In genomic region chr1:36814271-36814903, GRCm38 (mm10) we compare ENCODE assay signal across 29 mouse cellular contexts. TPM values are rescaled to one million over a fixed set of nuclear protein-coding genes. Genes with fewer than 3 reads are reported as not detected.
DNase-seq lines count a peak whose midpoint lies in the region; ATAC-seq and TF ChIP-seq lines count a peak whose summit lies in the region.
"Had no signal": no experiment of that assay in that cellular context is flagged by ENCODE, and none has a peak within 500 bp of the region (broad histone marks: within the 10 kb centered on the region; RNA-seq: fewer than 3 reads in every experiment).

No protein-coding gene starts in this region.

- no peak for DNase-seq in forebrain, embryonic 10.5 days (ENCODE audit: extremely low spot score, low spot score)
- no peak for DNase-seq in liver
- DNase-seq in cerebellum, adult 9-10 months = no peak
- DNase-seq: adrenal gland, postnatal 25 days; cerebellum, adult 18-20 months; kidney, postnatal 4 days; right cerebral cortex, postnatal 4 days; thymus, postnatal 14 days had no signal

- H3K27me3 ChIP-seq in forebrain, embryonic 16.5 days (replicated peaks; ENCODE audit: control insufficient read depth, insufficient read depth, low read length) = no peaks in the 10 kb centered on the region
- H3K27me3 ChIP-seq in forebrain, embryonic 10.5 days (ENCODE audit: poor library complexity, severe bottlenecking) = no peaks in the 10 kb centered on the region
- H3K27me3 ChIP-seq in intestine, postnatal 0 days (replicated peaks; ENCODE audit: control insufficient read depth, insufficient read depth, low read length) = no peaks in the 10 kb centered on the region
- H3K27me3 ChIP-seq in intestine, embryonic 16.5 days (replicated peaks; ENCODE audit: control insufficient read depth, insufficient read depth, low read length) = no peaks in the 10 kb centered on the region
- no peaks in the 10 kb centered on the region for H3K27me3 ChIP-seq in liver, embryonic 15.5 days
- H3K27me3 ChIP-seq: CH12.LX; embryonic facial prominence, embryonic 15.5 days; heart, embryonic 12.5 days; hindbrain, embryonic 15.5 days; limb, embryonic 12.5 days; lung, embryonic 15.5 days; midbrain, embryonic 12.5 days; neural tube, embryonic 13.5 days; Patski had no signal

- TF ChIP-seq CTCF in intestine, postnatal 0 days (IDR thresholded peaks at IDR 0.05; ENCODE audit: low read depth) = no peak
- TF ChIP-seq CTCF in bone marrow macrophage, adult 2 months (IDR thresholded peaks at IDR 0.05; ENCODE audit: low read depth, low read length) = no peak

- H3K4me3 ChIP-seq in forebrain, embryonic 16.5 days (replicated peaks; ENCODE audit: low read length) = no peak overlapping the region
- no peak overlapping the region for H3K4me3 ChIP-seq in forebrain, embryonic 10.5 days
- no peak overlapping the region for H3K4me3 ChIP-seq in intestine, postnatal 0 days (ENCODE audit: low read depth, low read length)
- H3K4me3 ChIP-seq in intestine, embryonic 16.5 days (ENCODE audit: low read length) = no peak overlapping the region
- no peak overlapping the region for H3K4me3 ChIP-seq in liver, embryonic 15.5 days (replicated peaks)
- H3K4me3 ChIP-seq in bone marrow macrophage, adult 2 months (ENCODE audit: insufficient read depth, low read length) = no peak overlapping the region
- H3K4me3 ChIP-seq: embryonic facial prominence, embryonic 10.5 days; embryonic facial prominence, embryonic 15.5 days; heart, embryonic 12.5 days; hindbrain, embryonic 10.5 days; hindbrain, embryonic 15.5 days; limb, embryonic 12.5 days; lung, embryonic 15.5 days; midbrain, embryonic 12.5 days; neural tube, embryonic 13.5 days had no signal

- no peak overlapping the region for H3K9ac ChIP-seq in forebrain, embryonic 16.5 days (replicated peaks; ENCODE audit: low read depth, low read length)
- no peak overlapping the region for H3K9ac ChIP-seq in intestine, postnatal 0 days (ENCODE audit: low read depth, low read length)
- H3K9ac ChIP-seq in intestine, embryonic 16.5 days (ENCODE audit: low read depth, low read length) = no peak overlapping the region
- H3K9ac ChIP-seq in liver, embryonic 15.5 days = no peak overlapping the region
- H3K9ac ChIP-seq: embryonic facial prominence, embryonic 15.5 days; hindbrain, embryonic 15.5 days; limb, embryonic 12.5 days; liver, embryonic 14.5 days; lung, embryonic 15.5 days; midbrain, embryonic 12.5 days; neural tube, embryonic 13.5 days had no signal

- no peaks in the 10 kb centered on the region for H3K9me3 ChIP-seq in forebrain, embryonic 16.5 days (ENCODE audit: control insufficient read depth, low read length)
- H3K9me3 ChIP-seq in forebrain, embryonic 10.5 days = no peaks in the 10 kb centered on the region
- H3K9me3 ChIP-seq in intestine, postnatal 0 days (ENCODE audit: control insufficient read depth) = no peaks in the 10 kb centered on the region
- no peaks in the 10 kb centered on the region for H3K9me3 ChIP-seq in intestine, embryonic 16.5 days (ENCODE audit: control insufficient read depth, low read length)
- H3K9me3 ChIP-seq in liver, embryonic 15.5 days (replicated peaks) = no peaks in the 10 kb centered on the region
- H3K9me3 ChIP-seq: embryonic facial prominence, embryonic 10.5 days; embryonic facial prominence, embryonic 15.5 days; G1E; heart, embryonic 12.5 days; hindbrain, embryonic 10.5 days; hindbrain, embryonic 15.5 days; limb, embryonic 12.5 days; lung, embryonic 15.5 days; midbrain, embryonic 12.5 days; neural tube, embryonic 13.5 days had no signal

- peaks cover 3% of the 10 kb centered on the region; the same call in 1 of the 2 replicates for H3K4me1 ChIP-seq in forebrain, embryonic 16.5 days (replicated peaks; ENCODE audit: control insufficient read depth, insufficient read depth, low read length)
- no peaks in the 10 kb centered on the region for H3K4me1 ChIP-seq in forebrain, embryonic 10.5 days
- H3K4me1 ChIP-seq in intestine, postnatal 0 days (replicated peaks; ENCODE audit: control insufficient read depth, insufficient read depth, low read length) = no peaks in the 10 kb centered on the region
- H3K4me1 ChIP-seq in intestine, embryonic 16.5 days (ENCODE audit: control insufficient read depth, insufficient read depth, low read length) = peaks cover 12% of the 10 kb centered on the region
- H3K4me1 ChIP-seq in liver, embryonic 15.5 days (replicated peaks) = peaks cover 16% of the 10 kb centered on the region
- peaks cover 19% of the 10 kb centered on the region for H3K4me1 ChIP-seq in bone marrow macrophage, adult 2 months (ENCODE audit: control insufficient read depth, insufficient read depth, low read length)
- H3K4me1 ChIP-seq: embryonic facial prominence, embryonic 10.5 days; embryonic facial prominence, embryonic 15.5 days; hindbrain, embryonic 10.5 days; hindbrain, embryonic 15.5 days; limb, embryonic 12.5 days; lung, embryonic 15.5 days; midbrain, embryonic 12.5 days; neural tube, embryonic 13.5 days had no signal

- ATAC-seq in forebrain, embryonic 16.5 days = no peak
- ATAC-seq in intestine, postnatal 0 days = peak; percentile 25; the same call in 1 of the 2 replicates
- ATAC-seq in intestine, embryonic 16.5 days = no peak
- no peak for ATAC-seq in liver, embryonic 15.5 days (ENCODE audit: insufficient read depth)
- ATAC-seq: inflammation-experienced regulatory T-cells, adult 6 months; Patski had no signal

- H3K27ac ChIP-seq in forebrain, embryonic 16.5 days (ENCODE audit: low read length) = peak overlapping the region; percentile 10; the same call in 1 of the 2 replicates
- no peak overlapping the region for H3K27ac ChIP-seq in forebrain, embryonic 10.5 days
- no peak overlapping the region; the same call in 1 of the 2 replicates for H3K27ac ChIP-seq in intestine, postnatal 0 days (ENCODE audit: low read depth, low read length)
- no peak overlapping the region for H3K27ac ChIP-seq in intestine, embryonic 16.5 days (ENCODE audit: low read length)
- peak overlapping the region; percentile 55 for H3K27ac ChIP-seq in liver, embryonic 15.5 days (replicated peaks)
- H3K27ac ChIP-seq in bone marrow macrophage, adult 2 months (ENCODE audit: insufficient read depth, low read depth, low read length) = peak overlapping the region; percentile 61
- H3K27ac ChIP-seq: embryonic facial prominence, embryonic 10.5 days; embryonic facial prominence, embryonic 15.5 days; hindbrain, embryonic 10.5 days; hindbrain, embryonic 15.5 days; kidney, postnatal 0 days; limb, embryonic 12.5 days; liver, embryonic 14.5 days; lung, embryonic 15.5 days; midbrain, embryonic 12.5 days; neural tube, embryonic 13.5 days had no signal

- H3K4me2 ChIP-seq in forebrain, embryonic 16.5 days (ENCODE audit: low read length) = no peak overlapping the region
- H3K4me2 ChIP-seq in intestine, postnatal 0 days (replicated peaks; ENCODE audit: low read depth) = no peak overlapping the region
- no peak overlapping the region for H3K4me2 ChIP-seq in intestine, embryonic 16.5 days (ENCODE audit: low read depth, low read length)
- H3K4me2 ChIP-seq in liver, embryonic 15.5 days = no peak overlapping the region
- H3K4me2 ChIP-seq: embryonic facial prominence, embryonic 15.5 days; hindbrain, embryonic 15.5 days; limb, embryonic 12.5 days; lung, embryonic 15.5 days; midbrain, embryonic 12.5 days; neural tube, embryonic 13.5 days had no signal

- peaks cover 30% of the 10 kb centered on the region for H3K36me3 ChIP-seq in forebrain, embryonic 16.5 days (ENCODE audit: control insufficient read depth, insufficient read depth)
- peaks cover 96% of the 10 kb centered on the region for H3K36me3 ChIP-seq in forebrain, embryonic 10.5 days (replicated peaks)
- peaks cover 71% of the 10 kb centered on the region for H3K36me3 ChIP-seq in intestine, postnatal 0 days (ENCODE audit: control insufficient read depth, insufficient read depth)
- H3K36me3 ChIP-seq in intestine, embryonic 16.5 days (ENCODE audit: control insufficient read depth, insufficient read depth, low read length) = peaks cover 18% of the 10 kb centered on the region; the same call in 1 of the 2 replicates
- H3K36me3 ChIP-seq in liver, embryonic 15.5 days (replicated peaks) = peaks cover 98% of the 10 kb centered on the region

- TF ChIP-seq POLR2A in bone marrow macrophage, adult 2 months (IDR thresholded peaks at IDR 0.05; ENCODE audit: borderline replicate concordance, low read depth, low read length) = no peak

- WGBS in forebrain, embryonic 16.5 days = 86% methylated on average over 5 of the region's 5 CpGs
- 85% methylated on average over 5 of the region's 5 CpGs for WGBS in forebrain, embryonic 10.5 days
- 65% methylated on average over 5 of the region's 5 CpGs for WGBS in intestine, postnatal 0 days
- 67% methylated on average over 5 of the region's 5 CpGs for WGBS in intestine, embryonic 16.5 days
- WGBS in liver, embryonic 15.5 days (ENCODE audit: insufficient replicate concordance) = 63% methylated on average over 5 of the region's 5 CpGs

RNA-seq across cellular contexts. Expression of gene Zap70, which starts 52.8 kb away (rescaled TPM):
- polyA plus RNA-seq in forebrain, embryonic 16.5 days (2015; fragmentation: Nextera tagmentation; extraction: Ambion mirVana) = 1.2 and 1.4 TPM in 2 replicates
- polyA plus RNA-seq in forebrain, embryonic 10.5 days (2016; fragmentation: Nextera tagmentation; extraction: Ambion mirVana) = 0.33 and 0.43 TPM in 2 replicates
- 0.24 and 0.70 TPM in 2 replicates for polyA plus RNA-seq in intestine, postnatal 0 days (2015; fragmentation: Nextera tagmentation; extraction: Ambion mirVana)
- 0.72 and 1.0 TPM in 2 replicates for polyA plus RNA-seq in intestine, embryonic 16.5 days (2015; fragmentation: Nextera tagmentation; extraction: Ambion mirVana)
- 0.13 and 0.15 TPM in 2 replicates for polyA plus RNA-seq in liver, embryonic 15.5 days (2015; fragmentation: Nextera tagmentation; extraction: Ambion mirVana)
- polyA plus RNA-seq in bone marrow macrophage, adult 2 months (2012; ENCODE audit: insufficient read depth, insufficient read length, missing spikeins) = not detected in 2 replicates
- polyA plus RNA-seq: C2C12 had no signal

Comparison
In these comparisons a context has a peak if more than half of its experiments do, and no peak if none do; other contexts are left out.
1. H3K27ac ChIP-seq: peak in forebrain, embryonic 16.5 days (single experiment), liver, embryonic 15.5 days (single experiment) and bone marrow macrophage, adult 2 months (single experiment); none in forebrain, embryonic 10.5 days (single experiment), intestine, postnatal 0 days (single experiment) and intestine, embryonic 16.5 days (single experiment).